22 mouse cellular contexts compared by ENCODE assay signal in the genomic region with DNA sequence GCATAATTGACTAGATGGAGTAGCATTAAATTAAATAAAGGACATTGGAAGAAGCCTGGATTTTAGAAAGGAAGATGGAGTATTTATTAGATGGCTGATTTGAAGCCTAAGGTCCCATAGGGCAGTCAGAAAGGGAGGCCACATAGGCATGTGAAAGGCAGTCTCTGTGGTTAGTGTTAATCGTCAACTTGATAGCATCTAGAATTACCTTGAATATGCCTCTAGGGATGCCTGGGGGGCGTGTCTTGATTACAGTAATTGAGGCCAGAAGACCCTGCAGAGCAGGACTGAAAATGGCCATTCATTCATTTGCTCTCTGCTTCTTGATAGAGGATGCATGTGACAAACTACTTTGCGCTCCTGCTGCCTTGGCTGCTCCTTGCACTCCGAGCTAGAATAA. TPM values are rescaled to one million over a fixed set of nuclear protein-coding genes. Genes with fewer than 3 reads are reported as not detected.
"Had no signal": no experiment of that assay in that cellular context is flagged by ENCODE, and none has a peak within 500 bp of the region (broad histone marks: within the 10 kb centered on the region; RNA-seq: fewer than 3 reads in every experiment).

No protein-coding gene starts in this region.

- DNase-seq: kidney, adult 8-10 months; kidney, postnatal 14 days; kidney, postnatal 4 days; left cerebral cortex, postnatal 4 days; liver, postnatal 0 days; lung, embryonic 14.5 days; retina, postnatal 1 day; right cerebral cortex, postnatal 25 days; spleen, adult 18-20 months; thymus, postnatal 25 days had no signal

- H3K4me2 ChIP-seq: limb, embryonic 12.5 days; limb, embryonic 15.5 days; liver, embryonic 11.5 days; lung, embryonic 14.5 days; midbrain, embryonic 13.5 days; neural tube, embryonic 13.5 days; stomach, embryonic 15.5 days had no signal

- ATAC-seq: liver, postnatal 0 days; lung, postnatal 0 days; midbrain, embryonic 13.5 days; midbrain, embryonic 16.5 days had no signal

- H3K27ac ChIP-seq: limb, embryonic 12.5 days; limb, embryonic 15.5 days; liver, embryonic 14.5 days; macrophage; midbrain, embryonic 10.5 days; midbrain, embryonic 13.5 days; neural tube, embryonic 13.5 days; stomach, embryonic 15.5 days had no signal

- H3K9me3 ChIP-seq: limb, embryonic 12.5 days; limb, embryonic 15.5 days; midbrain, embryonic 10.5 days; midbrain, embryonic 13.5 days; neural tube, embryonic 13.5 days; stomach, embryonic 15.5 days had no signal

- H3K4me1 ChIP-seq: limb, embryonic 12.5 days; limb, embryonic 15.5 days; midbrain, embryonic 10.5 days; midbrain, embryonic 13.5 days; neural tube, embryonic 13.5 days; stomach, embryonic 15.5 days had no signal

- H3K36me3 ChIP-seq: limb, embryonic 12.5 days; limb, embryonic 15.5 days; midbrain, embryonic 10.5 days; midbrain, embryonic 13.5 days; neural tube, embryonic 13.5 days; stomach, embryonic 15.5 days had no signal

- H3K4me3 ChIP-seq: limb, embryonic 12.5 days; limb, embryonic 15.5 days; midbrain, embryonic 10.5 days; midbrain, embryonic 13.5 days; myocyte; neural tube, embryonic 13.5 days; stomach, embryonic 15.5 days had no signal

- H3K27me3 ChIP-seq: limb, embryonic 12.5 days; limb, embryonic 15.5 days; midbrain, embryonic 13.5 days; neural tube, embryonic 13.5 days; stomach, embryonic 15.5 days had no signal

- H3K9ac ChIP-seq: limb, embryonic 12.5 days; limb, embryonic 15.5 days; liver, embryonic 14.5 days; liver, postnatal 0 days; lung, embryonic 14.5 days; midbrain, embryonic 13.5 days; neural tube, embryonic 13.5 days; stomach, embryonic 15.5 days had no signal

RNA-seq across cellular contexts. Expression of gene Rnf180, which starts 9.4 kb away (rescaled TPM):
- polyA plus RNA-seq: myocyte had no signal
